Mouse (Mus musculus) bone marrow macrophage, adult 2 months (primary cell): ENCODE results near the gene Suz12.

Experiments used
- CTCF ChIP-seq: IDR thresholded peaks from 2 replicates; pipeline ENCODE4 v1.5.1; 2012; ENCODE audit warnings: low read depth, mild to moderate bottlenecking, low read length, moderate library complexity
- POLR2A ChIP-seq: IDR thresholded peaks from 2 replicates; pipeline ENCODE4 v1.6.1; 2012; ENCODE audit warnings: mild to moderate bottlenecking, low read depth, low read length, borderline replicate concordance

GRCm38 (mm10) chr11:80062159-80062558 lies 69.3 kb downstream of the Suz12 start:
- no peak for TF ChIP-seq CTCF
- TF ChIP-seq POLR2A, result no peak
